Comparison of ENCODE assay signal across 14 mouse cellular contexts in the genomic region with DNA sequence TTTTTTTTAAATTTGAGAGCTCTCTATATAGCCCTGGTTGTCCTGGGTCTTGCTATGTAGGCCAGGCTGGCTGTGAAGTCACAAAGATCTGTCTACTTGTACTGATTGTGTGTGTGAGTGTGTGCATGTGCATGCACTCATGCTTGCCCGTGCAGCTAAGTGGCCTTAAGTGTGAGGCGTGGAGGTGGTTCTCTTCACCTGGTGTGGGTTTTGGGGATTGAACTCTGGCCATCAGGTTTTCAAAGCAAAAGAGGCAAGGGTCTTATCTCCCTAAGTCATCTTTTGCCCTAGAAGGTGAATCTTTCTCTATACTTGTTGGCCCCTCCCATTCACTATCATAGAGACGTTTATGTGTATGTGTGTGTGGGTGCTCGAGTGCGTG. TPM values are rescaled to one million over a fixed set of nuclear protein-coding genes. Genes with fewer than 3 reads are reported as not detected.
DNase-seq lines count a peak whose midpoint lies in the region; ATAC-seq lines count a peak whose summit lies in the region.
"Had no signal": no experiment of that assay in that cellular context is flagged by ENCODE, and none has a peak within 500 bp of the region (broad histone marks: within the 10 kb centered on the region; RNA-seq: fewer than 3 reads in every experiment).

No protein-coding gene starts in this region.

- H3K27me3 ChIP-seq in forebrain, embryonic 15.5 days, result no peaks in the 10 kb centered on the region
- H3K27me3 ChIP-seq in forebrain, embryonic 13.5 days, result no peaks in the 10 kb centered on the region
- H3K27me3 ChIP-seq in liver, embryonic 11.5 days (replicated peaks; ENCODE audit: control insufficient read depth, insufficient read depth, low read length), result no peaks in the 10 kb centered on the region
- no peaks in the 10 kb centered on the region for H3K27me3 ChIP-seq in intestine, embryonic 16.5 days (replicated peaks; ENCODE audit: control insufficient read depth, insufficient read depth, low read length)
- no peaks in the 10 kb centered on the region for H3K27me3 ChIP-seq in stomach, embryonic 15.5 days (replicated peaks)
- H3K27me3 ChIP-seq: embryonic facial prominence, embryonic 13.5 days; heart, embryonic 12.5 days; lung, embryonic 15.5 days had no signal

- no peak for DNase-seq in liver, embryonic 11.5 days (ENCODE audit: low spot score)
- no peak for DNase-seq in liver
- DNase-seq in urinary bladder, adult 2 months (ENCODE audit: low spot score), result no peak
- DNase-seq in left cerebral cortex, adult 18-20 months (ENCODE audit: low spot score in 2 of 2), result no peak

- H3K27ac ChIP-seq in forebrain, embryonic 15.5 days (replicated peaks), result 0 out of 2 replicates have a peak overlapping the region, but pooled peaks have one; percentile 28
- no peak overlapping the region for H3K27ac ChIP-seq in forebrain, embryonic 13.5 days
- H3K27ac ChIP-seq in liver, embryonic 11.5 days (ENCODE audit: low read depth, low read length), result no peak overlapping the region
- peak overlapping the region; percentile 80 for H3K27ac ChIP-seq in intestine, embryonic 16.5 days (ENCODE audit: low read length)
- H3K27ac ChIP-seq in stomach, embryonic 15.5 days, result peak overlapping the region; percentile 8; the same call in 1 of the 2 replicates
- H3K27ac ChIP-seq: hindbrain, embryonic 10.5 days; lung, embryonic 15.5 days had no signal

- no peak overlapping the region for H3K4me2 ChIP-seq in forebrain, embryonic 15.5 days (replicated peaks)
- H3K4me2 ChIP-seq in forebrain, embryonic 13.5 days, result no peak overlapping the region
- 0 out of 2 replicates have a peak overlapping the region, but pooled peaks have one; percentile 1 for H3K4me2 ChIP-seq in liver, embryonic 11.5 days
- no peak overlapping the region for H3K4me2 ChIP-seq in intestine, embryonic 16.5 days (ENCODE audit: low read depth, low read length)
- no peak overlapping the region for H3K4me2 ChIP-seq in stomach, embryonic 15.5 days
- H3K4me2 ChIP-seq: embryonic facial prominence, embryonic 13.5 days; lung, embryonic 15.5 days; midbrain, embryonic 11.5 days had no signal

- H3K36me3 ChIP-seq in forebrain, embryonic 15.5 days, result peaks cover 26% of the 10 kb centered on the region
- H3K36me3 ChIP-seq in forebrain, embryonic 13.5 days (ENCODE audit: poor library complexity, severe bottlenecking), result peaks cover 35% of the 10 kb centered on the region
- H3K36me3 ChIP-seq in liver, embryonic 11.5 days (ENCODE audit: control insufficient read depth, insufficient read depth, low read length), result peaks cover 23% of the 10 kb centered on the region
- H3K36me3 ChIP-seq in intestine, embryonic 16.5 days (ENCODE audit: control insufficient read depth, insufficient read depth, low read length), result peaks cover 10% of the 10 kb centered on the region
- peaks cover 17% of the 10 kb centered on the region for H3K36me3 ChIP-seq in stomach, embryonic 15.5 days

- H3K9ac ChIP-seq in forebrain, embryonic 15.5 days (replicated peaks), result no peak overlapping the region
- H3K9ac ChIP-seq in forebrain, embryonic 13.5 days, result no peak overlapping the region
- no peak overlapping the region for H3K9ac ChIP-seq in liver, embryonic 11.5 days (ENCODE audit: low read depth, low read length)
- 0 out of 2 replicates have a peak overlapping the region, but pooled peaks have one; percentile 13 for H3K9ac ChIP-seq in intestine, embryonic 16.5 days (ENCODE audit: low read depth, low read length)
- no peak overlapping the region for H3K9ac ChIP-seq in stomach, embryonic 15.5 days
- H3K9ac ChIP-seq: embryonic facial prominence, embryonic 13.5 days; lung, embryonic 15.5 days had no signal

- peaks cover 13% of the 10 kb centered on the region for H3K4me1 ChIP-seq in forebrain, embryonic 15.5 days
- peaks cover 11% of the 10 kb centered on the region; the same call in 1 of the 2 replicates for H3K4me1 ChIP-seq in forebrain, embryonic 13.5 days
- H3K4me1 ChIP-seq in liver, embryonic 11.5 days (replicated peaks; ENCODE audit: control insufficient read depth, insufficient read depth, low read length), result peaks cover 14% of the 10 kb centered on the region
- peaks cover 29% of the 10 kb centered on the region for H3K4me1 ChIP-seq in intestine, embryonic 16.5 days (ENCODE audit: control insufficient read depth, insufficient read depth, low read length)
- H3K4me1 ChIP-seq in stomach, embryonic 15.5 days, result peaks cover 20% of the 10 kb centered on the region

- H3K9me3 ChIP-seq in forebrain, embryonic 15.5 days, result no peaks in the 10 kb centered on the region
- H3K9me3 ChIP-seq in forebrain, embryonic 13.5 days (replicated peaks), result no peaks in the 10 kb centered on the region
- no peaks in the 10 kb centered on the region for H3K9me3 ChIP-seq in liver, embryonic 11.5 days (ENCODE audit: control insufficient read depth, low read length)
- H3K9me3 ChIP-seq in intestine, embryonic 16.5 days (ENCODE audit: control insufficient read depth, low read length), result no peaks in the 10 kb centered on the region
- no peaks in the 10 kb centered on the region for H3K9me3 ChIP-seq in stomach, embryonic 15.5 days
- H3K9me3 ChIP-seq: embryonic facial prominence, embryonic 13.5 days; G1E; hindbrain, embryonic 10.5 days; lung, embryonic 15.5 days had no signal

- WGBS in forebrain, embryonic 15.5 days, result 82% methylated on average over 5 of the region's 5 CpGs
- whole genome bisulfite sequencing in forebrain, embryonic 13.5 days, result 79% methylated on average over 5 of the region's 5 CpGs
- 70% methylated on average over 5 of the region's 5 CpGs for WGBS in liver, embryonic 11.5 days
- 53% methylated on average over 5 of the region's 5 CpGs for WGBS in intestine, embryonic 16.5 days
- WGBS in stomach, embryonic 15.5 days, result 68% methylated on average over 5 of the region's 5 CpGs

- ATAC-seq in forebrain, embryonic 15.5 days (replicated peaks), result no peak
- no peak for ATAC-seq in forebrain, embryonic 13.5 days
- ATAC-seq in liver, embryonic 11.5 days (replicated peaks; ENCODE audit: low FRiP score), result no peak
- no peak for ATAC-seq in intestine, embryonic 16.5 days
- ATAC-seq in stomach, embryonic 15.5 days (ENCODE audit: insufficient read depth, low FRiP score, low read depth), result no peak

- H3K4me3 ChIP-seq in forebrain, embryonic 15.5 days, result no peak overlapping the region
- no peak overlapping the region for H3K4me3 ChIP-seq in forebrain, embryonic 13.5 days
- no peak overlapping the region for H3K4me3 ChIP-seq in liver, embryonic 11.5 days (ENCODE audit: low read depth, low read length)
- no peak overlapping the region for H3K4me3 ChIP-seq in intestine, embryonic 16.5 days (ENCODE audit: low read length)
- no peak overlapping the region for H3K4me3 ChIP-seq in stomach, embryonic 15.5 days (replicated peaks)
- H3K4me3 ChIP-seq: embryonic facial prominence, embryonic 13.5 days; heart, embryonic 12.5 days; hindbrain, embryonic 10.5 days; lung, embryonic 15.5 days had no signal

RNA-seq across cellular contexts. Expression of a gene that starts 17.1 kb away (rescaled TPM):
- polyA plus RNA-seq in forebrain, embryonic 15.5 days (2015; fragmentation: Nextera tagmentation; extraction: Ambion mirVana), result 594 and 620 TPM in 2 replicates
- polyA plus RNA-seq in forebrain, embryonic 13.5 days (2015; fragmentation: Nextera tagmentation; extraction: Ambion mirVana), result 751 and 753 TPM in 2 replicates
- polyA plus RNA-seq in liver, embryonic 11.5 days (2014; fragmentation: Nextera tagmentation; extraction: Ambion mirVana), result 532 and 579 TPM in 2 replicates
- 393 and 451 TPM in 2 replicates for polyA plus RNA-seq in intestine, embryonic 16.5 days (2015; fragmentation: Nextera tagmentation; extraction: Ambion mirVana)
- 518 and 524 TPM in 2 replicates for polyA plus RNA-seq in stomach, embryonic 15.5 days (2015; fragmentation: Nextera tagmentation; extraction: Ambion mirVana)
- polyA plus RNA-seq in urinary bladder, adult 2 months (2012; rRNA removed), result 139 and 169 TPM in 2 replicates
- total RNA-seq in left cerebral cortex, adult 18-20 months (2021), result 100 to 1,000 TPM; 124 to 130 TPM

RNA-seq across cellular contexts. Expression of a gene that starts 41.3 kb away (rescaled TPM):
- 39.2 and 39.4 TPM in 2 replicates for polyA plus RNA-seq in forebrain, embryonic 15.5 days (2015; fragmentation: Nextera tagmentation; extraction: Ambion mirVana)
- polyA plus RNA-seq in forebrain, embryonic 13.5 days (2015; fragmentation: Nextera tagmentation; extraction: Ambion mirVana), result 29.3 and 38.6 TPM in 2 replicates
- polyA plus RNA-seq in liver, embryonic 11.5 days (2014; fragmentation: Nextera tagmentation; extraction: Ambion mirVana), result 12.2 and 13.8 TPM in 2 replicates
- 107 and 114 TPM in 2 replicates for polyA plus RNA-seq in intestine, embryonic 16.5 days (2015; fragmentation: Nextera tagmentation; extraction: Ambion mirVana)
- 89.7 and 102 TPM in 2 replicates for polyA plus RNA-seq in stomach, embryonic 15.5 days (2015; fragmentation: Nextera tagmentation; extraction: Ambion mirVana)
- 39.8 and 42.3 TPM in 2 replicates for polyA plus RNA-seq in urinary bladder, adult 2 months (2012; rRNA removed)
- 10 to 100 TPM; 35.1 to 57.4 TPM for total RNA-seq in left cerebral cortex, adult 18-20 months (2021)

RNA-seq across cellular contexts. Expression of a gene that starts 41.7 kb away (rescaled TPM):
- polyA plus RNA-seq in forebrain, embryonic 15.5 days (2015; fragmentation: Nextera tagmentation; extraction: Ambion mirVana), result 119 and 128 TPM in 2 replicates
- polyA plus RNA-seq in forebrain, embryonic 13.5 days (2015; fragmentation: Nextera tagmentation; extraction: Ambion mirVana), result 128 and 136 TPM in 2 replicates
- polyA plus RNA-seq in liver, embryonic 11.5 days (2014; fragmentation: Nextera tagmentation; extraction: Ambion mirVana), result 83.3 and 90.1 TPM in 2 replicates
- polyA plus RNA-seq in intestine, embryonic 16.5 days (2015; fragmentation: Nextera tagmentation; extraction: Ambion mirVana), result 98.3 and 104 TPM in 2 replicates
- polyA plus RNA-seq in stomach, embryonic 15.5 days (2015; fragmentation: Nextera tagmentation; extraction: Ambion mirVana), result 98.3 and 106 TPM in 2 replicates
- polyA plus RNA-seq in urinary bladder, adult 2 months (2012; rRNA removed), result 81.3 and 97.5 TPM in 2 replicates
- 10 to 100 TPM; 43.2 to 45.8 TPM for total RNA-seq in left cerebral cortex, adult 18-20 months (2021)

Comparison
In these comparisons a context has a peak if more than half of its experiments do, and no peak if none do; other contexts are left out.
1. H3K27ac ChIP-seq: peak in forebrain, embryonic 15.5 days (single experiment), intestine, embryonic 16.5 days (single experiment) and stomach, embryonic 15.5 days (single experiment); none in forebrain, embryonic 13.5 days (single experiment) and liver, embryonic 11.5 days (single experiment).